Mouse (Mus musculus) layer of hippocampus, adult 2 months (tissue): ENCODE measurements around the gene Lzts2. TPM values are rescaled to one million over a fixed set of nuclear protein-coding genes. Genes with fewer than 3 reads are reported as not detected.
A peak's percentile ranks its signal among the peaks of the same experiment; 100 is the strongest.

Experiments used
- DNase-seq, 2 experiments: peaks; one replicate each; pipeline ENCODE4 v3.0.0; 2022; ENCODE audit warnings: low spot score in 2 of 2
- H3K27ac ChIP-seq: fragments of 200-600 bp; 2 replicates; pipeline ENCODE4 v1.8.1; 2022
- H3K4me3 ChIP-seq: fragments of 200-600 bp; 2 replicates; pipeline ENCODE4 v1.8.1; 2022; ENCODE audit warnings: mild to moderate bottlenecking
- CTCF ChIP-seq: fragments of 200-600 bp; conservative IDR thresholded peaks from 2 replicates; pipeline ENCODE4 v1.8.1; 2022; ENCODE audit warnings: antibody characterized with exemption, mild to moderate bottlenecking, moderate library complexity
- total RNA-seq, 2 experiments: library from RNA; stranded (reverse); gene quantifications; 2 replicates each; pipeline ENCODE4 v1.2.3; 2021

Lzts2 gene
- total RNA-seq, 2 experiments from 2014 or later, result 28.5 to 30.1 TPM

DNA sequence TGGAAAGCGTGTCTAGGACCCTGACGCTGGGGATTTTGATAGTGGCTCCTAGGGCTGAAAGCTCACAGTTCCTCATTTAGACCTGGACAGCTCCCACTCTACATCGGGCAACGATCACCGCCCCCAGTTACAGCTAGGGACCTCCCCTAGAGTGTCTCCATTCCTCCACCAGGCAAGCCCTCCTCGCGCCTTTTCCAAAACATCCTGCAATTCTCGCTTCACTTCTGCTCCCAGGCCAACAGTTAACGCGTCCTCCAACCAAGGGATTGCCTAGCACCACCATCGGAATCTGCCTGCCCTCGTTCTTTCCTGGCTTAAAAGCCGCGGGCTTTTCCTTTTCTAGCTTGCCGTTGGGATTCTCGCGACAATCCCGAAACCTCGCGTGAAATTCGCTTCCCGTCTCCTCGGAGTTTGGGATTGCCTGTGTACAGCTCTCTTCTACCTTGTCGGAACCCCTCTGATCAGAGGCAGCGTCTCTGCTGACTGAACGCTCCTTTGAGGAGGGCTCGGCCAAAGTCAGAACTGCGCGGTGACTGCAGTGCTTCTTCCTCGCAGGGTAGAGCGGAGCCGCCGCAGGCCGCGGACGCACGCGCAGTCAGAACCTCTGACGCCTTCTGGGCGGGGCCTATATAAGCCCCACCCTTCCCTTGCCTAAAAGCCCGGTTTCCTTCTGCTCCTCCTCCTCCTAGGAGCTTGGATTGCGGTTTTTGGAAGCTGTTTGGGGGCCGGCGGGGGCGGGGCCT lies 60.5 kb downstream of the Lzts2 start, which contains the start of gene Kazald1:
Gene Kazald1, plus strand, starts transcription at position 662 of the 743 bp plus-strand sequence.
- H3K27ac ChIP-seq, result peak within 1 kb of the TSS; percentile 100
- DNase-seq, result peak; percentile 90 to 93
- TF ChIP-seq CTCF, result no peak
- H3K4me3 ChIP-seq, result peak within 1 kb of the TSS; percentile 93

GRCm38 (mm10) chr19:45075323-45076035 lies 61.3 kb downstream of the Lzts2 start:
- Histone ChIP-seq H3K27ac (peak overlapping the region; percentile 100), H3K4me3 (peak overlapping the region; percentile 93)
- DNase-seq, result no peak
- TF ChIP-seq CTCF, result no peak

DNA sequence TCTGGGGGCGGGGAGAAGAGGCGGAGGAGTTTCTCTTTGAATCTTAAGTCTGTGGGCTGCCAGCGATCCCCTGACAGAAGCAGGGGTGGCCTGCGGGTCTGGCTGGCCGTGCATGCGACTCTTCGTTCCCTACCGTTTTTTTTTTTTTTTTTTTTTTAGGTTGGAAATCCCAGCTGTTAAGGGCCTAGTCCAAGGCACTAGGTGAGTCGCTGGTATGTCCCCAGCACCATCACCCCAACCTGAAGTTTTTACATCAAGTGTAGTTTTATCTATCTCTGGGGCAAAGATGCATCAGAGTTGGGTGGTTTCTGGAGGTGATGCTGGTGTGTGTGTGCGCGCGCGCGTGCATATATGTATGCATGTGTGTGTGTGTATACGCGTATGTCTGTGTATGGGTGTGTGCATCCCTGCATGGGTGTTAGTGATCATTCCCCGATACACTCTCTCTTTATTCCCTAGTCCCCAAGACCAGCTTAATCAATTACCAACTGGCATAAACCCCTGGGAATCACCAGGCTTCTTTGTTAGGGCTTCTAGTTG lies 61.9 kb downstream of the Lzts2 start:
- H3K27ac ChIP-seq, result no peak overlapping the region

More for the DNA sequence above, 61.9 kb downstream of the Lzts2 start:
- H3K4me3 ChIP-seq, result peak overlapping the region; percentile 40; the same call in 1 of the 2 replicates
- TF ChIP-seq CTCF, result no peak
- no peak for DNase-seq

Other genes with a start within 250 kb of the Lzts2 start
- gene Slf2, start 83.3 kb upstream of the Lzts2 start, total RNA-seq, result 10 to 100 TPM; 35.6 to 43.9 TPM
- 10 to 100 TPM; 20.0 to 21.6 TPM for gene Sema4g, start 25.3 kb upstream of the Lzts2 start, total RNA-seq
- gene Twnk, start 8.8 kb upstream of the Lzts2 start, total RNA-seq, result 10 to 100 TPM; 14.7 to 15.3 TPM
- gene Mrpl43, start 8.0 kb upstream of the Lzts2 start, total RNA-seq, result 10 to 100 TPM; 38.6 to 41.1 TPM
- gene Pdzd7, start 31.3 kb downstream of the Lzts2 start, total RNA-seq, result 1 to 10 TPM; 2.1 to 3.3 TPM
- 10 to 100 TPM; 87.3 to 99.8 TPM for gene Sfxn3, start 33.1 kb downstream of the Lzts2 start, total RNA-seq
- gene Kazald1, start 60.8 kb downstream of the Lzts2 start, total RNA-seq, result 1 to 10 TPM; 1.4 to 1.9 TPM
- gene Tlx1, start 136.3 kb downstream of the Lzts2 start, total RNA-seq, result not detected
- not detected for gene Lbx1, start 221.4 kb downstream of the Lzts2 start, total RNA-seq